Mouse (Mus musculus) lung, postnatal 36 days (tissue): ENCODE data around the gene Nemf.
"Not testable (repeated sequence)": the region's sequence is repeated elsewhere in the genome, so short reads cannot be mapped to it uniquely, and the experiment has no call there.

ENCODE experiments used
- DNase-seq: peaks from one replicate; pipeline ENCODE4 v3.0.0; 2022; ENCODE audit warnings: mixed read lengths

Nemf gene

DNA sequence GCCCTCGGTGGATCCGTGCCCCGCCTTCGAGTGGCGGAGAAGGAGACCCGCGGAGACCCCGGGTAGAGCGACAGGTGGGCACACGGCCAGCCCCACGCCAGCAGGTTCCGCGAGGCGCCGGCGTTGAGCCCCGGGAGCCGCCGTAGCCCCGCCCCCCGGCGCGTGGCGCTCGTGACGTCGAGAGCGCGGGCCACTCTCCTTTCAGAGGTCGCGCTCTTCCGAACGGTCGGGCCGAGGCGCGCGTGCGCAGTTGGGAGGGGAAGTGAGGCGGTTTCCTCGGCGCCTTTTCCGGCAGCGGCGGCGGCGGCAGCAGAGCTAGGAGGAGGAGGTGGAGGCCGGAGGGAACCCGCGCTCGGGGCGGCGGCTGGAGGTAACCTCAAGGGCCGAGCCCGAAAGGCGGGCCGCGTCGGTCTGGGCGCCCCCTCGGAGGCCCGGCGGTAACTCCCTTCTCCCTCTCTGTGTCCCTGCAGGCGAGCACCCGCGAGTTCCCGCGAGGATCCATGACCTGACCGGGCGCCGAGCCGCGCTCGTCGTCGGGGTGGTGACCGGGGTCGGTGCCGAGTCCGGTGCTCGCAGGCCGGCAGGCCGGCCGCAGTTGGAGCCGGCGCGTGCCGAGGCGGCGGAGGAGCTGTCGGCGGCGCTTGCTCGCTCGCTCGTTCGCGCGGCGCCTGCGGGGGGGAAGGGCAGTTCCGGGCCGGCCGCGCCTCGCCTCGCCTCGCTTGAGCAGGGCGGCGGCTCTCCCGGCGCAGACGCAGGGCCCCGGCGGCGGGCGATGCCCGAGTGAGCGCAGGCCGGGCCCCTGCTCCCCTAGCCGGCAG lies 15.1 kb upstream of the Nemf start, which contains the start of the genes Arf6 and Gm9887:
Arf6 (plus strand) TSS at position 297 of the 818 bp plus-strand sequence.
Gm9887 (minus strand) TSS at position 605 of the 818 bp plus-strand sequence.
- peak; percentile 97 for DNase-seq

DNA sequence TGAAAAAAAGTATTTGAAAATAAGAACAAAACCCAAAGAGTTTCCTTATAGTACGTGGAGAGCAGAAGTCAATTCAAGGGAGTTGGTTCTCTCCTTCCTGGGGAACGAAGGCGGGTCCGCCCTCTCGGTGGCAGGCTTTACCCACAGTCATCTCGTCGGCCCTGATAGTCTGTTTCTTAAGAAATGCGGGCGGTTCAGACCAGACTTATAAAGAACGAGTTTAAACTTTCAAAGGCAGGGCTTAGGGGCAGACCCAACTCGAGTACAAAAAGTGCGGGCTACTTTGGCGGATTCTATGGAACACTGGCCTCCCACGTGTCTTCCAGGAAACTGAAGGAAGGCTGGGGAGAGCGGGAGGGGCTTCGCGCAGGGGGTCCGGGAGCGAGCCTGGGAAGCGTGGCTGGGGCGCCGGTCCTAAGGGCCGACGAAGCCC lies 14.5 kb upstream of the Nemf start:
- DNase-seq: peak; percentile 84

DNA sequence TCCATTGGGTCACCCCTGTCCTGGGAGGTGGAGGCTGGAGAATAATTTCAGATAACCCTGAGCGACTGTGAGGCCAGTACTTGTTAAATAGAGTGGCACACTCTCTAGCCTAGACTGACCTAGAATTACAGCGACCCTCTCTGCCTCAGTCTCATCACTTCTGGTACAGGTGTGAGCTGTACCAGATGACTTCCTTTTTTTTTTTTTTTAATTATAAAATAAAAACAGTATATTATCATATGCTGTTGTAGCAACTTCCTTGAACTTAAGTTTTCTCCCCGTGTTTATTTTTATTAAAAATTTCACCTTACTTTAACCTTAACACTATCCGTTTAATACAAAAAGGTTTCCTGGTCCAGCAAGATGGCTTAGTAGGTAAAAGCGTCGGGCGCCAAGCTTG lies 14.0 kb upstream of the Nemf start:
- no peak for DNase-seq

DNA sequence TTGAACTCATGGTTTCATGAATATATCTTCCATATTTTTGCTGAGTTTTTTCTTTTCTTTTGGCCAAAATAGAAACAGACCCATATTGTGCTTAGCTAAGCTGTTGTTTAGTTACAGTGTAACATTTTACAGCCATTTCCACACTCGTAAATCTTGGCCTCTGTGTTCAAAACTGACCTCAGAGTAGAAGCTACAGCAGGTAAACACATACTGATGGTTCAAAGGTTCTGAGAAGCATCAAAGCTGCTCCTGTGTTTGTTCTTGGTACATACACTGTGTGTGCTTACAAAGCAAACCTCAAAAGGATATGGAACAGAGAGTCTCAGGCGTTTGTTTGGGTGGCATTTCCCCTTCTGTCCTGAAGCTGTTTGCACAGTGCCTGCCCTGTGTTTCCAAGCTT lies 10.6 kb upstream of the Nemf start:
- DNase-seq: no peak

DNA sequence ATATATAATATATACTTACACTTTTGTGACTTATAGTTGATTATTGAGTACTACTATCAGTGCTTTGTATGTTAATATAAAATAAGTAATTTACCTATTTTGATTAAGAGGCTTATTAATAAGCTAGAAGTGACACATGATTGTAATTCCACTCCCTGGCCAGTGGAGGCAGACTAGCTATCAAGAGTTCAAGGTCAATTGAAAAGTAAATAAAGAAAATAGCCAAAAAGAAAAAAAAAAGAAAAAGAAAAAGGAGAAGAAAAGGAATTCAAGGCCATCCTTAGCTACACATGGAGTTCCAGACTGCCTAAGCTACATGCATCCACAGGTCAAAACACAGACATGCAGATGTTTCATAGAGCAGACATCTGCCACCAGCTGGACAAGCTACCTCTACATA lies 9.5 kb upstream of the Nemf start:
- DNase-seq: no peak

DNA sequence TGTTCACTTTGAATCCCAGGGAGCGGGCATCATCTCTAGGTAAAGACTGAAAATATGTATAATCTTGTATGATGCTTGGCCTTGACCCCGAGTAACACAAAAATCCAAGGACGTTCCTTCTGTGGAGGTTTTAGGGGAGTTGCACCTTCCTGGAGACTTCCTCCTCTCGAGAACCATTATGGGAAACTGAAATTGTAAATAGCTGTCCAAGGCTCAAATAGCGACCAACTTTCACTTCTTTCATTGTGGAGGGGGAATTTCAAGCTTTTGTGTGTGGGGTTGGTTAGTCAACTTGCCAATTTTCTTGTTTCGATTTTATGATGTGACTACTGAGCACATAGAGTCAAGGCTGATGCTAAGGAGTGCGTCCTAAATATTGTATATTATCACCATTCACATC lies 8.8 kb upstream of the Nemf start:
- no peak for DNase-seq

DNA sequence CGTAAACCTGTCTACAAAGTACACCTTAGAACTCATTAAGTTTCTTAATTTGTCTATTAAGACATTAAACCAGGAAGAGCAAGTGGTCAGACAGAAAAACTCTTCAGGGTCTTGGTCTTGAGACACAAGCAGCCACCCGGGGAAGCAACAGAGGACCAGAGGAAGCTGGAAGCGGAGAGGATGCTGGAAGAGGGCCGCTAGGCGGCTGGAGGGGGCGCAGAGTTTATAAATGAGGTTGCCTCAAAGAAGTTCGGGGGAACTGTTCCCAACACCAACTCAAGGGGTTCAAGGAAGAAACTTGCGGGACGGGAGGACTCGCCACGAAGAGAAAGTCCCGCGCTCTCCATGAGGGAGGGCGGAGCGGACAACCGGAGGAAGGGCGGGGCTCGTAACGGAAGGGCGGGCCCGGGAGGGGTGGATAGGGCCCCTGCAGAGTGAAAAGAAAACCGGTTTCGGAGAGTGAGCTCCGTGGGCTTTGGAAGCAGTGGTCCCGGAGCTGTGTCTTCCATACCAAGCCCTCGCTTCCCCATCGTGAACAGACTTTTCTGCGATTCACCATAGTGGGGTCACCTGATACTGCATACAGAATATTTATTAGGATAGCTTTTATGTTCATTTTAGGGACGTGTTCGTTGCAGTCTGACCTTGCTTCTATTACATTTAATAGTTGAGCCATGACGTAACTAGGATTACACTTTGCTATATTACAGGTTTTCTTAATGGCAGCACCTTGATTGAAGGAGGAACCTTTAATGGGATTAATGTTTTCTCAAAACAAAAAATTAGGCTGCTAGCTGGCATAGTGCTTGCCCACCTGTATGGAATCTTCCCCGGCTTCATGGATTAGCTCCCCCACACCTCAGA lies 7.2 kb upstream of the Nemf start:
- peak; percentile 92 for DNase-seq

DNA sequence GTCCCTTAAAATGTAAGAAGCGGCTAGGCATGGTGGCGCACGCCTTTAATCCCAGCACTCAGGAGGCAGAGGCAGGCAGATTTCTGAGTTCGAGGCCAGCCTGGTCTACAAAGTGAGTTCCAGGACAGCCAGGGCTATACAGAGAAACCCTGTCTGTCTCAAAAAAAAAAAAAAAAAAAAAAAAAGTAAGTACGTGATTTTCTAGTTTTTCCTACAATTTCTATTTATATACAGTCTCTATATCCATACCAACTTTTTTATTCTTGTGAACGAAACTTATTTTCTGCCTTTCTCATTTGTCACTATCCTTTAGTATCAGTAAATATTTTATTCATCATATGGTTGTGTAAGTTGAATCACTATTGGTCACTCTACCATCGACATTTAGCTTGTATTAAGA lies 6.1 kb upstream of the Nemf start:
- not testable (repeated sequence) for DNase-seq

DNA sequence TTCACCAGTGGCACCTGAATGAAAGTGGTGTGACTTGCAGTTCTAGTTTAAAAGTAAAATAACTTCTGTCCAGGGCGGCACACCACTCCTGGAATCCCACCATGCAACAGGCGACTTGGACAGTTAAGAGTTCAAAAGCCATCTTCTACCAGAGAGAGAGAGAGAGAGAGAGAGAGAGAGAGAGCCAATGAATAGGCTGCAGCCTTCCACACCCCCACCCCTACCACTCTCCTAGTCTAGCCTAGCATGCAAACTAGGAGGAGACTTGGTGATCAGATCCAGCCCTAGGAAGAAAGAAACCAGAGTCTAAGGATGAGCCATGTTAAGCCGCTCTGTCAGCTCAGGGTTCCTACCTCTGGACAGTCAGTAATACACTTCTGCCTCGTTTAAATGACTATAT lies 5.4 kb upstream of the Nemf start:
- no peak for DNase-seq

DNA sequence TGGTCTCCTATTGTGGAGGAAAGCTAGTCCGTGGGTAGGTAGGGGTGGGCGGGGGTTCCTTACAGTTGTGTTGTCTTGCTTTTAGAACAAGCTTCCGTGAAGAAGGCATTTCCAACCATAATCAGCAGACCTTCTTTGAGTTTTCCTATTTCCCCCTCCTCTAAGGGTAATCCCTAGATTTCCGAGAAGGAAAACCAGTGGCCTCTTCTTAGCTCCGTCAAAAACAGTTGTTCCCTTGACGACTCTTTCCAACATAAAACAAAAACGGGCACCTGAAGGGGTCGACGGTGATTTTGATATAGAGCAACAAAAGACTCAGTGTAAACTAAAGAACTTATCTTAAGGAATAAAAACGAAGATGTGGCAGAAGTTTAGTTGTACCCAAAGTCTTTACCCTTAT lies 5.0 kb upstream of the Nemf start:
- no peak for DNase-seq

DNA sequence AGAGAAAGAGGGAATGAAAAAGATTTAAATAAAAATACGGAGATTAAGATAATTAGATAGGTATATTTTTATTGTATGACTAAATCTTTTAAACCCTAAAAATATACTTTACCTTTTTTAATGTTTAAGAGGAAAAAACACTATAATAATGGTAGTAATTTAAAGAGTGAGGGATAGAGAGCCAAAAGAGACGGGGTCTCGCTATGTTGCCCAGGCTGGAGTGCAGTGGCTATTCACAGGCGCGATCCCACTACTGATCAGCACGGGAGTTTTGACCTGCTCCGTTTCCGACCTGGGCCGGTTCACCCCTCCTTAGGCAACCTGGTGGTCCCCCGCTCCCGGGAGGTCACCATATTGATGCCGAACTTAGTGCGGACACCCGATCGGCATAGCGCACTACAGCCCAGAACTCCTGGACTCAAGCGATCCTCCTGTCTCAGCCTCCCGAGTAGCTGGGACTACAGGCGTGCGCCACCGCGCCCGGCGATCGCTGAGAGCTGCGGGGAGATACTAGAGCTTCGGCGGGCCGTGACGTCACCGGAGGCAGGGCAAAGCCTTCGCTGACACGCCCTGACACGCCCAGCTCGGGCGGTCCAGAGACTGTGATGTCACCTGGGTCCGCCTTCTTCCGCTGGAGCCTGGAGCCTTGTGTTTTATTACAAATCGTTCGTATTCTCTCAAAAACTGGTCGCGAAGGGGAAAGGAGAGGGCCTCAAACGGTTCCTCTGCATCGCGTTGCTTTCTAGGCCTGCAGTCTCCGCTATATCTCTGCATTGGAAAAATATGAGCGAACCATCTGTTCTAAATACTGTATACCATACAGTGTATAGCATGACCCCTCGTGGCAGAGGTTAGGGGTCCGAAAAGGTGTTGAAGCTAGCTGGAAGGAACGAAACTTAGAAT lies 4.3 kb upstream of the Nemf start:
- peak; percentile 99 for DNase-seq

DNA sequence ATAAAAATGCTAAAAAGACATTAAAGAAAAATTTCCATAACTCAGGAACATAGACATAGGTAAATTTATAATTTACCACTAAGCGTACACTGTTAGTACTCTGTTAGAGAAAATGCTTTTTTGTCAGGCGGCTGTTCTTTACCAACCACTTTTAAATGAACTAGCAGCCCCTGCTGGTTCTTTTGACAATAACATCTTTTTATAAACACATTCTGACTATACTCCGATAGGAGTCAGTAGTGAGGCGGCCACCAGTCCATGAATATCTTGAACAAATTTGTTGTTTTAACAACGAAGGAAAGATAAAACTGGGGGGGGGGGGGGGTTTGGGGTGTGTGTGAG lies 3.7 kb upstream of the Nemf start:
- peak; percentile 87 for DNase-seq

DNA sequence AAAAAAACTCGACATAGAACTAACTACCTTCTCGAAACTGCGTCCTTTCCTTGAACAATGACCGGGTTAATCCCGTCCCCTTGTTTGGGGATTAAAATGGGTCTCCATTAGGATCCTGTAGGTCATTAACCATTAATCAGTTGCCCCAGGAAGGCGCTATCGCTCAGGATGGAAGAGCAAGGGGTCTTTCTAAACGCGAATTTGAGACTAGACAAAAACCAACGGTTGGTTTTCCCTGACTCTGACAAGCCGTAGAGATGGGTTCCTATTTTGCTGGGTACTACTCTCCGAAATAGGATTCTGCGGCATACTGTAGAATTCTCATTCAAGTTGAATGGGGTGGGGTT lies 308 bp upstream of the Nemf start:
- no peak for DNase-seq

DNA sequence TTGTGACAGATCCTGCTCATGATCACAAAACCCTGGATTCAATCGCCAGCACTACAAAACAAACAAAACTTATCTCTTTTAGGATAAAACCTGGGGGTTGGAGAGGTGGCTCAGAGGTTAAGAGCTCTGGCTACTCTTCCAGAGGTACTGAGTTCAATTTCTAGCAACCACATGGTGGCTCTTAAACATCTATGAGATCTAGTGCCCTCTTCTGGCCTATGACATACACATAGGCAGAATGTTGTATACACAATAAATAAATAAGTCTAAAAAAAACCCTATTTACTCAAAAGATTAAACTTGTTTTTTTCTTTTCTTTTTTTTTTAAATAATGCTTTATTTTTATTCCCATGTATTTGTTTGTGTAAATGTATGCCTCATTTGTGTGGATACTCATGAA lies 5.3 kb downstream of the Nemf start:
- DNase-seq: no peak

DNA sequence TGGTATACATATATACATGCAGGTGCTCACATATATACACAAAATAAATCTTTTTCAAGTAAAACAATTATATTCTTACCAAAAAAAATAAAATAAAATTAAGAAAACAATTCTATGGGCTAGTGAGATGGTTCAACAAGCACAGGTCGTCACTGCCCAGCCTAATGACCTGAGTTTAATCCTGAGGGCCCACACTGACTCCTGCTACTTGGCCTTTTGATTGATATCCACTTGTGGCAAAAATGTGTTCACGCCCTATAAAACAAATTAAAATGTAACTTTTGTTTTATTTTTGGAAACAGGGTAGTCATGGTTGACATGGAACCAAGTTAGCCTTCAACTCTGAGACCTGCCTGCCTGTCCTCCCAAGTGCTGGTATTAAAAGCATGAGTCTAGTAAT lies 7.0 kb downstream of the Nemf start:
- no peak for DNase-seq

DNA sequence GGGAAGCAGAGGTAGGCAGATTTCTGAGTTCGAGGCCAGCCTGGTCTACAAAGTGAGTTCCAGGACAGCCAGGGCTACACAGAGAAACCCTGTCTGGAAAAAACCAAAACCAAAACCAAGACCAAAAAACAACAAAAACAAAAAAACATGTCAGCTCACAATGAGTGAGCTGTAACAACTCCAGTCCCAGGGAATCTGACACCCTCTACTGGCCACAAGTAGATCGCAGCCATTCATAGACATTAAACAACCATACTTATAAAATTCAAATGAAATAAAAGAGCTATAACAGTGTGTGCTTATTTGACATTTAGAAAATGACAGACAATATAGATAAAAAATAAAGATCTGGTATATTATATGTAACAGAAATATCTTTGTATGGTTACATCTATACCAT lies 23.4 kb downstream of the Nemf start:
- peak; percentile 73 for DNase-seq

DNA sequence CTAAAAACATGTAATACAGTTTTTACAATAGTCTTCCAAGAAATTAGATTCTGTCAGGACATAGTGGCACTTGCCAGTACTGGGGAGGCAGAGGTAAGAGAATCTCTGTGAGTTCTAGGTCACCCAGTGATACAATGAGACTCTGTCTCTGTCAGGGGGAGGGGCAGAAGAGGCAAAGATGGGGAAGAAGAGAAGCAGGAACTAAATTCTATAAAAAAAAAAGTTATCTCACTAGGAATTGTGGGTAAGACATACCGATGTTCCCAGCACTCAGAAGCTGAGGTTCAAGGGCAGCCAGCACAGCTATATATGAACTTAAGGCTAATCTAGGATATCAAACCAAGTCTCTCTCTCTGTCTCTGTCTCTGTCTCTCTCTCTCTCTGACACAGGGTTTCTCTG lies 24.8 kb downstream of the Nemf start:
- peak; percentile 13 for DNase-seq

DNA sequence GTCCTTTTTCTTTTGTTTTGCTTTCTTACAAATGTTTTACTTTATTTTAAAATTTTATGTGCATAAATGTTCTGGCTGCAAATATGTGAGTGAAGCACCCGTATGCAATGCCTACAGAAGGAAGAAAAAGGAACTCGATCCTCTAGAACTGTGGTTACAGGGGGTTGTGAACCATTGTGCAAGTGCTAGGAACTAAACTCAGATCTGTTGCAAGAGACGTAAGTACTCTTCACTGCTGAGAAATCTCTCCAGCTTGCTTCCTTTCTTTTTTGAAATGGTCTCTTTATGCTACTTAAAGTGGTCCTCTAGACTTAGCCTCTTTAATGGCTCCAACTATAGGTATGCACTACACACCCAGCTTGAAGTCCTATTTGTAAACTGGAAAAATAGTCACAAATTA lies 25.8 kb downstream of the Nemf start:
- peak; percentile 60 for DNase-seq

DNA sequence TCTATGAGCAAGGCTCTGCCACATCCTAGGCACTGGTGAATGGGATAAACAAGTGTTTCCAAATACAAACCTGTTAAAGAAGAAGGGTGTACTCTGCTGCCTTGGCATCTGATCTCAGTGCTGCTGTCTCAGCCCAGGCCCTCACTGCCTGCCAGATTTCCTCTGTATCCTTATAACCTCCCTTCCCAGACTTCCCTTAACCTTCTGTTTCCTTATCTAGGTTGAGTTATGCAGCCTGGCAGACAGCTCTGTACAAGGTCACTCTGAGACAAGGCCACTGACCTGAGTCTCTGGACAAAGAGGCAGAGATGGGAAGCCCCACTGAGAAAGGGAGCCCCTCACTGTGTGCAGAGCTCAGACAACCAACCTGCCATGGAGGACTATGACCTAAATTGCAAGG lies 38.5 kb downstream of the Nemf start:
- no peak for DNase-seq

DNA sequence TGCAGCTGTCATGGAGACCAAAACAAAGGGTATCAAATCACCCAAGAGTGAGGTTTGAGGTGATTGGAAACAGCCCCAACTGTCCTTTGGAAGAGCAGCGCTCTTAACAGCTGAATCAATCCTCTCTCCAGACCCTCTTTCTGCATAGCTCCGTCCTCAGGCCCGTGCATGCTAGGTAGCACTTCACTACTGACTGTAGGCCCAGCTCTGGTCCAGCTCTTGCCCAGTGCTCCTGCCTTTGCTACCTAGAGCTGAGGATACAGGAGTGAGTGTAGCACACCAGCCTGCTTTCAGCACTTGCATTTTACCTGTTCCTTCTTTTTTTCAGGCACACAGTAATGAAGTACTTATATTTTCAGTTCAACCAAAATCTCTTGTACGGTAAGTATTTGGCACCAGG lies 47.3 kb downstream of the Nemf start:
- DNase-seq: no peak

DNA sequence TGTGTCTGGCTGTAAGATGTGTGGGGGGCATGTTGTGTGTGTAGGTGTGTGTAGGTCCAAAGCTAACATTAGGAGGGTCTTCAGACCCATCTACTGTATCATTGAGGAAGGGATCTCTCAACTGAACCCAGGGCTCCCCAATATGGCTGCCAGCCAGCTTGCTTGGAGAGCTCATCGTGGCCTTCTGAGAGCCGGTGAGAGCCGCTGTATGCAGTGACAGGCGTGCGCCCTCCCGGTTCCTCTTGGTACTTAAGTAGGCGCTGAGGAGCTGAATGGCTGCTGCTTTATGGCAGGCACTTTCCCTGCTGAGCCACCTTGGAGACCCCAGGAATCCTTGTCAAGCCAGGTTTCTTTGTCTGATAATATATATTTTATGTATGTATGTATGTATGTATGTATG lies 50.6 kb downstream of the Nemf start:
- DNase-seq: no peak

DNA sequence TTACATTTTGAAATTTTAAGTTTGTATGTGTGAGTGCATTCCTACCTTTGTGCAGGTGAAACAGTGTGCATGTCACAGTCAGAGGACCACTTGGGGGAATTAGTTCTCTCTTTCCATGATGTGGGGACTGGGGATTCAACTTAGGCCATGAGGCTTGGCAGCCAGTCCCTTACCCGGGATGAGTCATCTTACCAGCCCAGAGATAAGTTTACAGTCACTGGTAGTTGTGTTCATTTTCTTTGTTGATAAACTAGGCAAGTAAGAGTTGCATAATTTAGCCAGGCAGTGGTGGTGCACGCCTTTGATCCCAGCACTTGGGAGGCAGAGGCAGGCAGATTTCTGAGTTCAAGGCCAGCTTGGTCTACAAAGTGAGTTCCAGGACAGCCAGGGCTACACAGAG lies 52.9 kb downstream of the Nemf start:
- no peak for DNase-seq

DNA sequence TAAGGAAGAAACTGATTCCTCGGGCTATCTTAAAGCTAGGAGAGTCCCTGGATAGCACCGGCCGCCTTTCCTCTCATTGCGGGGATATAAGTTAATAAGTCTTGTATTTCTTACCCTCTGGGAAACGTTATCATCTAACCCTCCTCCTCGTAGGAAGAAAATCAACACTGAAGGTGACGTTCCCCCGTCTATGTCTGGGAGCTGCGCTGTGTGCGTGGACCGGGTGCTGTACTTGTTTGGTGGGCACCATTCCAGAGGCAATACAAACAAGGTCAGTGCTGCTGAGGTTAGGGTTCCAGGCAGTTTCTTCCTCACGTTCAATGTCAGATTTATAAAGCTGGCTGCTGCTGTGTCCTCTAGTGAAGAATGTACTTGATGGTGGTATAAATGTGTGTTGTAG lies 54.8 kb downstream of the Nemf start:
- DNase-seq: no peak
